Mouse (Mus musculus): Measurements from ENCODE around the gene Zbtb11.
A peak's percentile ranks its signal among the peaks of the same experiment; 100 is the strongest.

Zbtb11 gene

GRCm38 (mm10) chr16:55970416-55970815 is 3.3 kb upstream of the Zbtb11 start:
- no peak for DNase-seq (ENCODE audit: low spot score)

GRCm38 (mm10) chr16:55971735-55972615 is 1.7 kb upstream of the Zbtb11 start:
- no peak for DNase-seq (ENCODE audit: low spot score)

GRCm38 (mm10) chr16:55972626-55973201 is 969 bp upstream of the Zbtb11 start:
- DNase-seq (ENCODE audit: low spot score), result no peak

- DNase-seq (ENCODE audit: low spot score), result peak; percentile 85
Measured at GRCm38 (mm10) chr16:55974256-55974902, 696 bp downstream of the Zbtb11 start.

GRCm38 (mm10) chr16:55974903-55975285 is 1.2 kb downstream of the Zbtb11 start:
- no peak for DNase-seq (ENCODE audit: low spot score)

- DNase-seq (ENCODE audit: low spot score), result no peak
Measured at GRCm38 (mm10) chr16:55986001-55986400, 12.3 kb downstream of the Zbtb11 start.

GRCm38 (mm10) chr16:55990311-55990710 is 16.6 kb downstream of the Zbtb11 start:
- no peak for DNase-seq (ENCODE audit: low spot score)

GRCm38 (mm10) chr16:55994235-55994634 is 20.6 kb downstream of the Zbtb11 start:
- DNase-seq (ENCODE audit: low spot score), result no peak

GRCm38 (mm10) chr16:56006798-56007197 is 33.1 kb downstream of the Zbtb11 start:
- DNase-seq (ENCODE audit: low spot score), result no peak

GRCm38 (mm10) chr16:56008862-56009261 is 35.2 kb downstream of the Zbtb11 start:
- DNase-seq (ENCODE audit: low spot score), result no peak

GRCm38 (mm10) chr16:56012789-56013743 is 39.4 kb downstream of the Zbtb11 start:
- DNase-seq (ENCODE audit: low spot score), result no peak

- no peak for DNase-seq (ENCODE audit: low spot score)
Measured at GRCm38 (mm10) chr16:56014076-56014475, 40.4 kb downstream of the Zbtb11 start.

GRCm38 (mm10) chr16:56019660-56020059 is 46.0 kb downstream of the Zbtb11 start:
- DNase-seq (ENCODE audit: low spot score), result no peak

GRCm38 (mm10) chr16:56027854-56028629 is 54.4 kb downstream of the Zbtb11 start:
- DNase-seq (ENCODE audit: low spot score), result no peak

- peak; percentile 44 for DNase-seq (ENCODE audit: low spot score)
Measured at GRCm38 (mm10) chr16:56028722-56029551, 55.3 kb downstream of the Zbtb11 start.

GRCm38 (mm10) chr16:56029661-56030082 is 56.0 kb downstream of the Zbtb11 start, which contains the start of gene Pcnp:
TSS of gene Pcnp (minus strand) at chr16:56029739.
- DNase-seq (ENCODE audit: low spot score), result peak; percentile 96

GRCm38 (mm10) chr16:56034566-56034965 is 60.9 kb downstream of the Zbtb11 start:
- no peak for DNase-seq (ENCODE audit: low spot score)

- DNase-seq (ENCODE audit: low spot score), result no peak
Measured at GRCm38 (mm10) chr16:56036501-56036900, 62.8 kb downstream of the Zbtb11 start.

GRCm38 (mm10) chr16:56037138-56038010 is 63.7 kb downstream of the Zbtb11 start, which contains the start of gene Trmt10c:
TSS of gene Trmt10c (minus strand) at chr16:56037819.
- DNase-seq (ENCODE audit: low spot score), result peak; percentile 90

Measured in ovary, postnatal 14 days (tissue).